Mouse (Mus musculus) liver, postnatal 0 days (tissue): ENCODE results near the gene Gstm1. TPM values are rescaled to one million over a fixed set of nuclear protein-coding genes. Genes with fewer than 3 reads are reported as not detected.
"Not testable (repeated sequence)": the region's sequence is repeated elsewhere in the genome, so short reads cannot be mapped to it uniquely, and the experiment has no call there.

Experiments used
- ATAC-seq: fragments of 200-750 bp; cut with Nextera tagmentation; 2 replicates; pipeline ENCODE4 v1.8.0; 2017; ENCODE audit warnings: mild to moderate bottlenecking, moderate library complexity
- DNase-seq: peaks from one replicate; pipeline ENCODE4 v3.0.0-alpha.2; 2016
- H3K27ac ChIP-seq: fragments of 300-500 bp; sonication (generic); 2 replicates; pipeline ENCODE4 v1.5.1; 2014; ENCODE audit warnings: antibody characterized with exemption, moderate library complexity, mild to moderate bottlenecking, low read depth
- H3K27me3 ChIP-seq: fragments of 300-500 bp; sonication (generic); 2 replicates; pipeline ENCODE4 v1.6.1; 2014; ENCODE audit warnings: low read length, control low read depth, mixed read lengths; ENCODE audit not compliant: insufficient read depth
- H3K36me3 ChIP-seq: fragments of 300-500 bp; sonication (generic); replicated peaks from 2 replicates; pipeline ENCODE4 v1.6.1; 2014; ENCODE audit warnings: mild to moderate bottlenecking, control low read depth, low read length, moderate library complexity, mixed read lengths; ENCODE audit not compliant: insufficient read depth
- H3K4me1 ChIP-seq: fragments of 300-500 bp; sonication (generic); 2 replicates; pipeline ENCODE4 v1.6.1; 2014; ENCODE audit warnings: antibody characterized with exemption, mild to moderate bottlenecking, control low read depth; ENCODE audit not compliant: insufficient read depth
- H3K4me2 ChIP-seq: fragments of 300-500 bp; sonication (generic); 2 replicates; pipeline ENCODE4 v1.6.1; 2014; ENCODE audit warnings: low read depth, mild to moderate bottlenecking, low read length, moderate library complexity, mixed read lengths
- H3K4me3 ChIP-seq: fragments of 300-500 bp; sonication (generic); 2 replicates; pipeline ENCODE4 v1.5.1; 2014; ENCODE audit warnings: low read depth, low read length
- H3K9ac ChIP-seq: fragments of 300-500 bp; sonication (generic); replicated peaks from 2 replicates; pipeline ENCODE4 v1.6.1; 2014; ENCODE audit warnings: mild to moderate bottlenecking, moderate library complexity
- H3K9me3 ChIP-seq: fragments of 300-500 bp; sonication (generic); 2 replicates; pipeline ENCODE4 v1.6.1; 2016; ENCODE audit warnings: mild to moderate bottlenecking, control low read depth, low read length, mixed read lengths
- CTCF ChIP-seq: sonication (generic); IDR thresholded peaks from 2 replicates; pipeline ENCODE4 v1.5.1; 2016; ENCODE audit warnings: antibody characterized with exemption, low read depth
- EP300 ChIP-seq: IDR thresholded peaks from 2 replicates; pipeline ENCODE4 v1.6.1; 2016; ENCODE audit warnings: antibody characterized with exemption, low read depth, mild to moderate bottlenecking
- WGBS: fragments of 180-500 bp; shearing (Covaris S2); extraction: QIAGEN DNeasy Blood & Tissue Kit; methylation state at CpG from one replicate; pipeline ENCODE4 v1.1.7; 2014; ENCODE audit not compliant: insufficient replicate concordance; 5-methylcytosine and 5-hydroxymethylcytosine counted together
- polyA plus RNA-seq: library from polyadenylated mRNA; unstranded; fragments of >200 nt; fragmentation: Nextera tagmentation; extraction: Ambion mirVana; gene quantifications from 2 replicates; pipeline ENCODE4 v1.2.1, GENCODE M21; 2015

Gene Gstm1
- polyA plus RNA-seq, 1 experiment from 2014 or later, result 188 TPM

DNA sequence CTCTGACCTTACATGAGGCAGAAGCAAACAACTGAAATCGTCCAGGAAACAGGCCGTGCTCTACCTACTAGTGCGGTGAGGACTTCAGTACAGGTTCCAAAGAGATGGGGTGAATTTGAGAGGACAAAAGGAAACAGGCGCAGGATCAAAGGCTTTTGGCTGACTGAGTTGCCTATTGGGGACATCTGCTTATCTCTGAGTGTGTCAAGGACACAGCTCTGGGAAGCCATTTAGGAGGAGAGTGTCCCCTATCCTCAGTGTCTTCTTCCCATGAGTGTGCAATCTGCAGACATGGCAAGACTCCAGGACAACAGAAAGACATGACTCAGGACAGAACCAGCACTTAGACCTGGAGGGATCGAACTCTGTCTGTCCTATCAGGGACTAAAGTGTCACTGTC lies 33.3 kb downstream of the Gstm1 start:
- Histone ChIP-seq H3K36me3 (no peaks in the 10 kb centered on the region), H3K27me3 (no peaks in the 10 kb centered on the region), H3K4me1 (peaks cover 4% of the 10 kb centered on the region; the same call in 1 of the 2 replicates), H3K9ac (no peak overlapping the region), H3K9me3 (no peaks in the 10 kb centered on the region), H3K27ac (no peak overlapping the region), H3K4me3 (no peak overlapping the region), H3K4me2 (no peak overlapping the region)
- DNase-seq, result no peak
- no peak for TF ChIP-seq CTCF
- TF ChIP-seq EP300, result no peak
- WGBS, result 44% methylated on average over 5 of the region's 5 CpGs
- ATAC-seq, result no peak

DNA sequence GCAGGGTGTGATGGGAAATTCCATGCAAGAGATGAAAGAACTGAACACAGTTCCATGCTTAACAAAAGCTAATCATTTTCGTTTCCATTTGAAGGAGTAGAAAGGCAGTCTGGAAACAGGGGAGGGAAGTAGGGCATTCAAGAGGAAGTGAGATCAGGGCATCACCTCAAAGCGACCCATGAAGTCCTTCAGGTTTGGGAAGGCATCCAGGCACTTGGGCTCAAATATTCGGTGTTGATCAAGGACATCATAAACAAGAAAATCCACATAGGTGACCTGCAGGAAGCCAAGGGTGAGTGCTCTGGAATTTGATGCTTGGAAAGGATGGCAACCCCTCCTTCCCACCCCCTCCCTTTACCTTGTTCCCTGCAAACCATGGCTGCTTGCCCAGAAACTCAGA lies 34.0 kb downstream of the Gstm1 start:
- ATAC-seq, result no peak
- H3K4me3 ChIP-seq, result no peak overlapping the region

DNA sequence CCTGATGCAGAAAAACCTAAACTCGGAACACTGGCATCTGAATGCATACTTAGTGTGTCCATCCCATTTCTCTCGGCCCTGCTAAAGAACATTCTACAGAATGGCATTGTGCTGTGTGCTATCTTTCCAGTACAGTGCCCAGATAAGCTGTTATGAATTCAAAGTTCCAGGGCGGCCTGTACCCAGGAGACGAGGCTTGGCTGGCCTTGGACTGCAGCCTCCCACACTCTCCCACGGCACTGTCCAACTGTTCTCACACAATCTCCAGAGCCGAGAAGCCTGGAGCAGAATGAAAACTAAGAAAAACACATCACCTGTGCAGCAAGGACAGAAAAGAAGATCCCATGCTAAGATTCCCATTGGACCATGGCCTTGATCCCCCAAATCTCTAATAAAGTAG lies 35.0 kb downstream of the Gstm1 start:
- no peak overlapping the region for H3K27ac ChIP-seq
- peaks cover 4% of the 10 kb centered on the region; the same call in 1 of the 2 replicates for H3K4me1 ChIP-seq
- no peaks in the 10 kb centered on the region for H3K36me3 ChIP-seq
- no peaks in the 10 kb centered on the region for H3K9me3 ChIP-seq
- no peak overlapping the region for H3K9ac ChIP-seq
- DNase-seq (no peak), ATAC-seq (no peak)
- 68% methylated on average over 6 of the region's 6 CpGs for WGBS
- H3K27me3 ChIP-seq, result no peaks in the 10 kb centered on the region
- H3K4me2 ChIP-seq, result no peak overlapping the region
- H3K4me3 ChIP-seq, result no peak overlapping the region
- TF ChIP-seq EP300 (no peak), CTCF (no peak)

More for the DNA sequence above, 34.0 kb downstream of the Gstm1 start:
- H3K4me2 ChIP-seq, result no peak overlapping the region
- no peak overlapping the region for H3K27ac ChIP-seq
- no peak for TF ChIP-seq EP300
- TF ChIP-seq CTCF, result no peak
- no peaks in the 10 kb centered on the region for H3K27me3 ChIP-seq
- no peak overlapping the region for H3K9ac ChIP-seq
- 55% methylated on average over 3 of the region's 3 CpGs for WGBS
- H3K36me3 ChIP-seq, result no peaks in the 10 kb centered on the region
- no peaks in the 10 kb centered on the region for H3K9me3 ChIP-seq
- H3K4me1 ChIP-seq, result peaks cover 4% of the 10 kb centered on the region; the same call in 1 of the 2 replicates
- no peak for DNase-seq

DNA sequence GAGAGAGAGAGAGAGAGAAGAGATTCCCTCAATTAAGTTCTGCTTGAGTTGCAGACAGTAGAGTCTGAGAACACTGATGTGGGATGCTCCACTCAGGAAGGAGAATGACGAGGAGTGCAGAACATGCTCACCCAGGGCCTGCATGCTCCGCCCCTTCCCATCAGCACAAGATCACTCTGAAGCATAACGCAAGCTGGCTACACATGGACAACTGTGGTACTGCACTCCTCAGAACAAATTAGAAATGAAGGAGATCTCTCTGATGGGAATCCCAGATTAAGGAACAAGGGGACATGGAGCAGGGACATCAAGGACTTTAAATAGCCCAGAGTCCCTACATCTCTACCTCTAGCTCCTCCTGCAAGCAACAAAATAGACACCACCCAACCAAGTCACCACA lies 36.5 kb downstream of the Gstm1 start:
- DNase-seq, result no peak
- peaks cover 4% of the 10 kb centered on the region; the same call in 1 of the 2 replicates for H3K4me1 ChIP-seq
- no peak overlapping the region for H3K4me3 ChIP-seq
- no peaks in the 10 kb centered on the region for H3K9me3 ChIP-seq
- no peak overlapping the region for H3K9ac ChIP-seq
- no peaks in the 10 kb centered on the region for H3K36me3 ChIP-seq
- H3K27ac ChIP-seq, result no peak overlapping the region
- no peak for ATAC-seq
- H3K27me3 ChIP-seq, result no peaks in the 10 kb centered on the region
- no peak overlapping the region for H3K4me2 ChIP-seq
- TF ChIP-seq CTCF (no peak), EP300 (no peak)
- 73% methylated on average over 3 of the region's 3 CpGs for WGBS

DNA sequence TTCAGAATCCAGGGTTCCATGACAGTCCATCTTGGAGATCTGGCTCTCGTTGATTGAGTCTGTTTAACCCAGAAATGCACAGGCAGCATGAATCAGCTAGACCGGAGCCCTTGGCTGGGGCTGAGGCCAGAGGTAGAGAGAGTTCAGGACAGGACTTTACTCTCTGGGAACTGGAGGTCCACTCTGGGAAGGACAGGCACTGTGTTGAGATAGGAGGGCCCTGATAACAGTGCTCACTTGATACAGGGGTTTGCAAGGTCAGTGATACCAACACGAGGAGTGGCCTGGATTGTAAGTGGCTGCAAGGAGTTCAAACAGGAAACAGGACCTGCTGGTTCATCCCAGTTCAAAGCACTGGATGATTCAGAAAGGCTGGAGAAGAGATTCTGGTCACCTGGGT lies 40.1 kb downstream of the Gstm1 start:
- ATAC-seq, result no peak
- 47% methylated on average over 3 of the region's 3 CpGs for WGBS

DNA sequence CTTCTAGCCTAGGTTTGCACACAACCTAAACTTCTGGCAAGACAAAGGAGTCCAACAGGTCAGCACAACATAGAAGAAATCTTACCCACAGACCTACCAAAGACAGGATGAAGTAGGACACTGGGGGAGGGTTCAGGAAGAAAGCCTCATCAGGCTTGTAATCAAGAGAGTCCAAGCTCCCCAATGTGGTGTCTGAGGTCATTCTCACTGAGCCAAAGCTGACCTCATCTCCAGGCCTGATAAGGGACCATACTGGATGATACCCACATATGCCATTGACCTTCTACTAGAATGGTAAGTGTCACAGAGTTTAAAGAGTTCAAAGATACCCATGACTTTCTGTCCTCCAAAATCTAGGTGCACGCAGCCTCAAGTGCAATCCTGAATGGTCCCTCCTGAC lies 43.5 kb downstream of the Gstm1 start:
- no peaks in the 10 kb centered on the region for H3K27me3 ChIP-seq
- ATAC-seq, result 0 out of 2 replicates have a peak, but pooled peaks have one; percentile 31
- WGBS, result 86% methylated on average over 1 of the region's 1 CpGs
- no peak for TF ChIP-seq EP300
- TF ChIP-seq CTCF, result no peak
- no peak overlapping the region for H3K9ac ChIP-seq
- H3K27ac ChIP-seq, result no peak overlapping the region
- no peaks in the 10 kb centered on the region for H3K36me3 ChIP-seq
- peaks cover 9% of the 10 kb centered on the region for H3K4me1 ChIP-seq
- H3K4me2 ChIP-seq, result no peak overlapping the region
- no peak overlapping the region for H3K4me3 ChIP-seq
- no peak for DNase-seq
- H3K9me3 ChIP-seq, result no peaks in the 10 kb centered on the region

More for the DNA sequence above, 40.1 kb downstream of the Gstm1 start:
- no peaks in the 10 kb centered on the region for H3K36me3 ChIP-seq
- no peaks in the 10 kb centered on the region for H3K27me3 ChIP-seq
- no peak for DNase-seq
- H3K27ac ChIP-seq, result no peak overlapping the region
- no peaks in the 10 kb centered on the region for H3K9me3 ChIP-seq
- H3K9ac ChIP-seq, result no peak overlapping the region
- H3K4me3 ChIP-seq, result no peak overlapping the region
- TF ChIP-seq CTCF (no peak), EP300 (no peak)
- H3K4me2 ChIP-seq, result no peak overlapping the region
- H3K4me1 ChIP-seq, result no peaks in the 10 kb centered on the region; the same call in 1 of the 2 replicates

DNA sequence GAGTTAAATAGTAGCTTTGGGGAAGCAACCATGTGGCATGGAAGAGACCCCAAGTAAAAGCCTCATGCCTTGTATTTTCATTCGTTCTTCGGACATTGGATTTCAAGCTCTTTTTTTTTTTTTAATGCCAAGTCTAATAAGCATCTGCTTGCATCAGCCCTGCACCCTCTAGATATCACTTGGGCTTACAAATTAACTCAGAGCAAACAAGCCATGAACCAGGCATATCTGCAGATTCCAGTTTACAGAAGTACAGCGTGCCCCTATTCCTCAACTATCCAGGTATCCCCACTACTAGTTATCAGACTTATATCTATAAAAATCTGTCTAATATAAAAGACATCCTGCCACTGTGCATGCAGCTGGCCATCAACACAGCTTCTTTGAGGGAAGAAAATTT lies 45.7 kb downstream of the Gstm1 start:
- no peak overlapping the region for H3K4me2 ChIP-seq
- ATAC-seq (no peak), DNase-seq (no peak)
- TF ChIP-seq EP300 (no peak), CTCF (no peak)
- H3K4me1 ChIP-seq, result peaks cover 14% of the 10 kb centered on the region
- H3K9ac ChIP-seq, result no peak overlapping the region
- H3K36me3 ChIP-seq, result no peaks in the 10 kb centered on the region
- H3K9me3 ChIP-seq, result no peaks in the 10 kb centered on the region
- no peak overlapping the region for H3K4me3 ChIP-seq
- no peak overlapping the region for H3K27ac ChIP-seq
- no peaks in the 10 kb centered on the region for H3K27me3 ChIP-seq
- 63% methylated on average over 3 of the region's 3 CpGs for WGBS

DNA sequence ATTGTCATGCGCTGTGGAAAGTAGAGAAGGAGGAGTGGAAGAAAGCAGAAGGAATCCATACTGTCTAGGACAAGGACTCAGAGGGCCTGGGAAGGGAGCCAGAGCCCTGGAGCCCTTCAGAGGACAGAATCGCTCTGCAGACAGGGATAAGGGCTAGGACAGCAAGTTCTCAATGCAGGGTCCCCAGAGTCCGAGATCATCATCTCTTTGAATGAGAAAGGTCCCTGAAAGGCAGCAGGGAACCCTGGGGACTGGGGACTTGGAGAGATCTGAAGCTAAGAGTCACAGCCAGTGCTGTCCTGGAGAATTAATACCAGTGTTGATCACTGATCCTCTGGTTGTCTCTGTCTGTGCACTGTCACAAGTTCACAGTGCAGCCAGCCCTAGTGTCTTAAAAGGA lies 46.7 kb downstream of the Gstm1 start:
- H3K9ac ChIP-seq, result not testable (repeated sequence)

More for the DNA sequence above, 46.7 kb downstream of the Gstm1 start:
- not testable (repeated sequence) for H3K27me3 ChIP-seq, H3K4me2 ChIP-seq, H3K36me3 ChIP-seq, H3K9me3 ChIP-seq, H3K4me3 ChIP-seq, DNase-seq, H3K27ac ChIP-seq, ATAC-seq
- peaks cover 14% of the 10 kb centered on the region for H3K4me1 ChIP-seq
- 55% methylated on average over 3 of the region's 3 CpGs for WGBS
